Mouse (Mus musculus): ENCODE data around the gene Inppl1.

GRCm38 (mm10) chr7:101835457-101836109, 2.4 kb downstream of the Inppl1 start:
- TF ChIP-seq TAL1 (conservative IDR thresholded peaks at IDR 0.05; ENCODE audit: low read depth, low read length) (no peak), POLR2AphosphoS5 (IDR thresholded peaks at IDR 0.05; ENCODE audit: insufficient replicate concordance, low read depth, low read length) (no peak), CTCF (IDR thresholded peaks at IDR 0.05; ENCODE audit: low read depth, low read length) (no peak)

Data from G1E (cell line).